Comparison of ENCODE assay signal across 28 mouse cellular contexts in genomic region chr16:20726384-20726783, GRCm38 (mm10). TPM values are rescaled to one million over a fixed set of nuclear protein-coding genes. Genes with fewer than 3 reads are reported as not detected.
DNase-seq lines count a peak whose midpoint lies in the region; ATAC-seq and TF ChIP-seq lines count a peak whose summit lies in the region.
"Had no signal": no experiment of that assay in that cellular context is flagged by ENCODE, and none has a peak within 500 bp of the region (broad histone marks: within the 10 kb centered on the region; RNA-seq: fewer than 3 reads in every experiment).

No protein-coding gene starts in this region.

- ATAC-seq in heart, postnatal 0 days (ENCODE audit: insufficient read depth, low read depth), result 0 out of 2 replicates have a peak, but pooled peaks have one; percentile 52
- ATAC-seq: forebrain, postnatal 0 days; hindbrain, embryonic 16.5 days; liver, embryonic 12.5 days; liver, postnatal 0 days; midbrain, embryonic 13.5 days had no signal

- H3K27ac ChIP-seq in heart, postnatal 0 days (ENCODE audit: low read depth), result no peak overlapping the region
- H3K27ac ChIP-seq: forebrain, embryonic 12.5 days; heart, embryonic 10.5 days; heart, embryonic 15.5 days; kidney, embryonic 15.5 days; limb, embryonic 13.5 days; liver, embryonic 12.5 days; macrophage; midbrain, embryonic 13.5 days; stomach, embryonic 15.5 days had no signal

- no peaks in the 10 kb centered on the region for H3K9me3 ChIP-seq in heart, postnatal 0 days (replicated peaks; ENCODE audit: control insufficient read depth, low read length)
- H3K9me3 ChIP-seq: forebrain, embryonic 12.5 days; heart, embryonic 10.5 days; heart, embryonic 15.5 days; kidney, embryonic 15.5 days; limb, embryonic 13.5 days; liver, embryonic 12.5 days; midbrain, embryonic 13.5 days; stomach, embryonic 15.5 days had no signal

- peak; percentile 42 for DNase-seq in gastrocnemius, adult 18-20 months (ENCODE audit: low spot score)
- no peak for DNase-seq in gastrocnemius, adult 8-10 months (ENCODE audit: low spot score in 2 of 2)
- DNase-seq in heart, postnatal 0 days (ENCODE audit: low spot score), result no peak
- no peak for DNase-seq in heart, postnatal 14 days
- DNase-seq in fibroblast of lung, adult 2 months (ENCODE audit: low read depth), result peak; percentile 56
- DNase-seq in frontal cortex, adult 2 months (ENCODE audit: extremely low spot score in 1 of 2, low spot score in 1 of 2), result no peak
- DNase-seq in ovary, adult 18-20 months (ENCODE audit: low spot score), result no peak
- DNase-seq: adrenal gland, adult 8-10 months; cerebellum, adult 8-10 months; cerebellum, postnatal 36 days; forebrain, postnatal 0 days; kidney, adult 18-20 months; kidney, postnatal 25 days; liver, postnatal 0 days; retina, postnatal 1 day; right cerebral cortex, postnatal 14 days; thymus, postnatal 25 days had no signal

- H3K4me1 ChIP-seq in heart, postnatal 0 days (ENCODE audit: control insufficient read depth, insufficient read depth), result no peaks in the 10 kb centered on the region
- H3K4me1 ChIP-seq: forebrain, embryonic 12.5 days; heart, embryonic 15.5 days; liver, embryonic 12.5 days; midbrain, embryonic 13.5 days; stomach, embryonic 15.5 days had no signal

- no peak for TF ChIP-seq EP300 in heart, postnatal 0 days (IDR thresholded peaks at IDR 0.05; ENCODE audit: low read depth)

- 29% methylated on average over 1 of the region's 1 CpGs for WGBS in heart, postnatal 0 days

- H3K27me3 ChIP-seq in heart, postnatal 0 days (ENCODE audit: control insufficient read depth, insufficient read depth, low read length), result peaks cover 4% of the 10 kb centered on the region; the same call in 1 of the 2 replicates
- H3K27me3 ChIP-seq: kidney, embryonic 15.5 days; limb, embryonic 13.5 days; midbrain, embryonic 13.5 days; stomach, embryonic 15.5 days had no signal

- TF ChIP-seq CTCF in heart, postnatal 0 days (IDR thresholded peaks at IDR 0.05; ENCODE audit: low read depth), result no peak

- peaks cover 3% of the 10 kb centered on the region; the same call in 1 of the 2 replicates for H3K36me3 ChIP-seq in heart, postnatal 0 days (replicated peaks; ENCODE audit: control insufficient read depth, insufficient read depth, low read length)
- H3K36me3 ChIP-seq: heart, embryonic 15.5 days had no signal

- intact Hi-C loops in heart, postnatal 14 days (cut with DNase I), result loop anchor here (5.0 to 10.0 kb wide), 2 partner anchors 168 to 466 kb away; no protein-coding TSS in a partner anchor

- no peak overlapping the region for H3K4me2 ChIP-seq in heart, postnatal 0 days (ENCODE audit: low read depth, low read length)
- H3K4me2 ChIP-seq: forebrain, embryonic 12.5 days; heart, embryonic 15.5 days; kidney, embryonic 15.5 days; limb, embryonic 13.5 days; liver, embryonic 12.5 days; midbrain, embryonic 13.5 days; stomach, embryonic 15.5 days had no signal

- H3K9ac ChIP-seq in heart, postnatal 0 days (replicated peaks; ENCODE audit: low read depth, low read length), result no peak overlapping the region
- H3K9ac ChIP-seq: forebrain, embryonic 12.5 days; forebrain, postnatal 0 days; heart, embryonic 15.5 days; kidney, embryonic 15.5 days; limb, embryonic 13.5 days; liver, embryonic 12.5 days; liver, postnatal 0 days; midbrain, embryonic 13.5 days; stomach, embryonic 15.5 days had no signal

- no peak overlapping the region for H3K4me3 ChIP-seq in heart, postnatal 0 days (ENCODE audit: low read depth, low read length)
- H3K4me3 ChIP-seq: forebrain, embryonic 12.5 days; heart, embryonic 10.5 days; heart, embryonic 15.5 days; kidney, embryonic 15.5 days; limb, embryonic 13.5 days; liver, embryonic 12.5 days; midbrain, embryonic 13.5 days; stomach, embryonic 15.5 days had no signal

RNA-seq across cellular contexts. Expression of gene Chrd, which starts 6.5 kb away (rescaled TPM):
- 1 to 10 TPM; 2.1 to 3.1 TPM for total RNA-seq in gastrocnemius, adult 18-20 months (2021)
- 1 to 10 TPM; 1.3 to 2.9 (median 2.3) TPM for total RNA-seq in gastrocnemius, adult 8-10 months (2022)
- total RNA-seq in heart, postnatal 0 days (2014; rRNA removed; ENCODE audit: low replicate concordance), result 9.7 and 13.9 TPM in 2 replicates
- 0.43 and 0.49 TPM in 2 replicates for polyA plus RNA-seq in heart, postnatal 0 days (2015; fragmentation: Nextera tagmentation; extraction: Ambion mirVana)
- total RNA-seq in heart, postnatal 14 days (2021), result 1 to 10 TPM; 2.4 to 2.5 TPM
- 38.8 and 49.9 TPM in 2 replicates for polyA plus RNA-seq in frontal cortex, adult 2 months (2012; rRNA removed)
- total RNA-seq: megakaryocyte-erythroid progenitor cell, adult 5-6 weeks had no signal
- polyA plus RNA-seq: macrophage had no signal

RNA-seq across cellular contexts. Expression of gene Thpo, which starts 7.9 kb away (rescaled TPM):
- total RNA-seq in gastrocnemius, adult 18-20 months (2021), result 10 to 100 TPM in 1 of 2 experiments, 1 to 10 TPM in 1; 6.2 to 10.4 TPM
- 1 to 10 TPM; 4.8 to 7.1 (median 6.2) TPM for total RNA-seq in gastrocnemius, adult 8-10 months (2022)
- 0.46 TPM in 1 of 2 replicates, not detected in the other for total RNA-seq in heart, postnatal 0 days (2014; rRNA removed; ENCODE audit: low replicate concordance)
- 0.12 and 0.14 TPM in 2 replicates for polyA plus RNA-seq in heart, postnatal 0 days (2015; fragmentation: Nextera tagmentation; extraction: Ambion mirVana)
- total RNA-seq in heart, postnatal 14 days (2021), result under 1 TPM; 0.15 to 0.36 TPM
- 15.5 and 18.2 TPM in 2 replicates for polyA plus RNA-seq in frontal cortex, adult 2 months (2012; rRNA removed)
- total RNA-seq: megakaryocyte-erythroid progenitor cell, adult 5-6 weeks had no signal
- polyA plus RNA-seq: macrophage had no signal

RNA-seq across cellular contexts. Expression of gene Clcn2, which starts 8.8 kb away (rescaled TPM):
- total RNA-seq in gastrocnemius, adult 18-20 months (2021), result 1 to 10 TPM in 1 of 2 experiments, under 1 TPM in 1; 0.64 to 1.1 TPM
- 1 to 10 TPM in 2 of 4 experiments, under 1 TPM in 2; 0.68 to 1.2 (median 1.1) TPM for total RNA-seq in gastrocnemius, adult 8-10 months (2022)
- total RNA-seq in heart, postnatal 0 days (2014; rRNA removed; ENCODE audit: low replicate concordance), result 4.6 and 16.9 TPM in 2 replicates
- polyA plus RNA-seq in heart, postnatal 0 days (2015; fragmentation: Nextera tagmentation; extraction: Ambion mirVana), result 1.4 and 1.9 TPM in 2 replicates
- total RNA-seq in heart, postnatal 14 days (2021), result 1 to 10 TPM; 2.2 to 2.4 TPM
- polyA plus RNA-seq in frontal cortex, adult 2 months (2012; rRNA removed), result 92.6 and 107 TPM in 2 replicates

RNA-seq across cellular contexts. Expression of gene Polr2h, which starts 8.9 kb away (rescaled TPM):
- 1 to 10 TPM; 7.8 to 9.5 TPM for total RNA-seq in gastrocnemius, adult 18-20 months (2021)
- total RNA-seq in gastrocnemius, adult 8-10 months (2022), result 10 to 100 TPM in 2 of 4 experiments, 1 to 10 TPM in 2; 7.5 to 10.5 (median 9.9) TPM
- total RNA-seq in heart, postnatal 0 days (2014; rRNA removed; ENCODE audit: low replicate concordance), result 8.6 and 27.9 TPM in 2 replicates
- 33.7 and 35.7 TPM in 2 replicates for polyA plus RNA-seq in heart, postnatal 0 days (2015; fragmentation: Nextera tagmentation; extraction: Ambion mirVana)
- 10 to 100 TPM; 10.2 TPM for total RNA-seq in heart, postnatal 14 days (2021)
- polyA plus RNA-seq in frontal cortex, adult 2 months (2012; rRNA removed), result 42.6 and 45.7 TPM in 2 replicates

RNA-seq across cellular contexts. Expression of gene Fam131a, which starts 33.3 kb away (rescaled TPM):
- total RNA-seq in gastrocnemius, adult 18-20 months (2021), result 10 to 100 TPM; 47.5 to 59.9 TPM
- 10 to 100 TPM; 48.8 to 74.6 (median 59.1) TPM for total RNA-seq in gastrocnemius, adult 8-10 months (2022)
- 24.8 and 25.5 TPM in 2 replicates for total RNA-seq in heart, postnatal 0 days (2014; rRNA removed; ENCODE audit: low replicate concordance)
- polyA plus RNA-seq in heart, postnatal 0 days (2015; fragmentation: Nextera tagmentation; extraction: Ambion mirVana), result 8.7 and 8.8 TPM in 2 replicates
- 10 to 100 TPM; 26.6 to 29.8 TPM for total RNA-seq in heart, postnatal 14 days (2021)
- 253 and 271 TPM in 2 replicates for polyA plus RNA-seq in frontal cortex, adult 2 months (2012; rRNA removed)

Comparison
In these comparisons a context has a peak if more than half of its experiments do, and no peak if none do; other contexts are left out.
1. DNase-seq: peak in gastrocnemius, adult 18-20 months (single experiment) and fibroblast of lung, adult 2 months (single experiment); none in gastrocnemius, adult 8-10 months (0 of 2), heart, postnatal 0 days (single experiment), heart, postnatal 14 days (0 of 2), frontal cortex, adult 2 months (0 of 2) and ovary, adult 18-20 months (single experiment).